Mouse (Mus musculus) kidney, adult 8-10 months (tissue): ENCODE measurements around the gene Spag17.

Experiments
- DNase-seq, 2 experiments: peaks; one replicate each; pipeline ENCODE4 v3.0.0; 2022

Spag17 gene

DNA sequence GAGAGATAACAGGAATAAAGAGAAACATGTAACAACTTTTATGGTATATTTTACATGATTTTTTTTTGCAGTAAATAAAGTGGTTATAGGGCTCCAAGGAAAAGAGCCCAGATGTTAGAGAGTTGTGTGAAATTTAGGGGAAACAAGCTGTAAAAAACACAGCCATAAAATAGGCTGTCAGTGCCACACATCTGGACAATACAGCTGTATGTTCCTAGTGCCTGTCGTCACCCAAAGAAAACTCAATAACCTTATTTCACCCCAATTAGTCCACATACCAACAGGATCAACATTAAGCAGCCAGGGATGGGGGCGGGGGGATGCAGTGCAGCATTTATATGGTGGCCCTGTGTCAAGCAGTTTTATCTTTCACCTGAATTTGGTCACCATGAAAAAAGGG lies 81.1 kb downstream of the Spag17 start:
- DNase-seq = no peak

DNA sequence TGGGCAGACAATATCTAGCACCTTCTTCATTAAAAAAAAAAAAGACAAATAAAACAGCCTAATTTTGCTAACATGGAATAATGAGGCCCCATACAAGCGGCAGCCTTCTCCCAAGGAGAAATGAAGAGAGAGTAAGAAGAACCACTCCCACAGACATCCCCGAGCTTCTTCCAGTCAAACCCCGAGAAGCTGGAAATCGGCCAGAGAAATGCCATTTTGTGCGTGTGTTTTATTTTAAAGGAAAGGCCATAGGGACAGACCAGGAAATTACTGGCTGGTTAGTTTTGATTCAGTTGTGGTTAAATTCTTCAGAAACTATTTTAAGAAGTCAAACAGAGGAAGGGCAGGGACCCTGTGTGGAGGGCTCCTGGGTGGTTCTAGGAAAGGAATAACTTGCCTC lies 85.6 kb downstream of the Spag17 start:
- no peak for DNase-seq

DNA sequence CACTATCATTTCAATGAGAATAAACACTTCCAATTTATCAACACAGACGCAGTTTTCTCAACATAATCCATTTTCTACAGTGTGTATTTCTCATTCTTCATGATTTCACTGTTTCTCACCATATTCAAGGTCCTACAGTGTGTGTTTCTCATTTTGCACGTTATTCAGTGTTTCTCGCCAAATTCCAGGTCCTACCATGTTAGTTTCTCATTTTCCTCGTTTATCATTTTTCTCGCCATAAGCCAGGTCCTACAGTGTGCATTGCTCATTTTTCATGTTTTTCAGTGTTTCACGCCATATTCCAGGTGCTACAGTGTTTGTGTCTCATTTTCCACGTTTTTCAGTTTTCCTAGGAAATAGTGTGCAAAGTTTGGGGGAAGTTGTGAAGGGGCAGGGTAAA lies 95.8 kb downstream of the Spag17 start:
- DNase-seq = no peak

DNA sequence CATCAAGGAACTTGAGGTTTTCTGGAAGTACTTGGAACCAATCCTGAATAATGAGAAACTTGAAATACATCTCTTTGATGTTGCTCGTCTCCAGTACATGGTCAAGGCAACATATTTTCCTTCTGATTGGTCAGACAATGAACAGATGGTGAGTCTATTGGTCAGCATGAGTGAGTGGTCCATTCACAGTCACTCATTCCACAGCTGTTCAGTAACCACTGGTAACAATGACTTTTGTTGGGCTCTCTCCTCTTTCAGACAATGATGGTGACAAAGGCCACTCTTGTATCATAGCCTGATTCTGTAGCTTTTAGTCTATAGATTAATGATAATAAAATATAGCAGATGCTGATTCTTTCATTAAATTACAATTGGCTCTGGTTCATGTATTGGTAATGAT lies 119.5 kb downstream of the Spag17 start:
- no peak for DNase-seq

DNA sequence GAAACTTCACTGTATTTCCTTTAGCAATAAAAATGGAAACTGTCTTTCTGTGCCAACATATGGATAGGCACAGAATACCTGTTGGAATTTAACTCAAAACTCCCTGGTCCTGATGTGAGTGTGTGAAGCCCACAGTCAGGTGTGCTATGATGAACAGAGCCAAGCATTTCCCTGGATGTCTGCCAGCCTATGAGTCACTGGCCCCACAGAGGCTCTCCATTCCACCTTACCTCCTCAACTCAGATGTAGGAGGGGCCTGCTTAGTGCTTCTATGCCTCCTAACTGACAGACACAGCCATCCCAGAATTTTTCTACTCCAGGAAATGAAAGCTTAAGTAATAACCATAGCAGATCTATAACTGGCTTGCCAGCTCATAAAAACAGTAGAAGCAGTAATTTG lies 124.6 kb downstream of the Spag17 start:
- no peak for DNase-seq

DNA sequence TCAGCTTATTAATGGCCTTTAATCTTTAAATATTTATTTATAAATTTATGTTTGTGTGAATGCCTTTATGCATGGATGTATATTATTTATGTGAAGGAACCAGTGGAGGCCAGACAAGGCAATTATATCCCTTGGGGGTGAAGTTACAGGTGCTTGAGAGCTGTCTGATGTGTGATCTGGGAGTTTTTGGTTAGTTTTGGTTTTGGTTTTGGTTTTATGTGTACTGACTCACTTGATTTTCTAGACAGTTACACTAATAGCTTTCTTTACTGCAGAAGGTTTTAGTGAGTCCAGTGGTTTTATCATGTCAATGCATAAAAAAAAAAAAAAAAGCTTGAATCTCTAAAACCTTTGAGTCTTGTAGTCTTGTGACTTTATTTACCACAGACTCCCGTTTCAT lies 128.9 kb downstream of the Spag17 start:
- no peak for DNase-seq

DNA sequence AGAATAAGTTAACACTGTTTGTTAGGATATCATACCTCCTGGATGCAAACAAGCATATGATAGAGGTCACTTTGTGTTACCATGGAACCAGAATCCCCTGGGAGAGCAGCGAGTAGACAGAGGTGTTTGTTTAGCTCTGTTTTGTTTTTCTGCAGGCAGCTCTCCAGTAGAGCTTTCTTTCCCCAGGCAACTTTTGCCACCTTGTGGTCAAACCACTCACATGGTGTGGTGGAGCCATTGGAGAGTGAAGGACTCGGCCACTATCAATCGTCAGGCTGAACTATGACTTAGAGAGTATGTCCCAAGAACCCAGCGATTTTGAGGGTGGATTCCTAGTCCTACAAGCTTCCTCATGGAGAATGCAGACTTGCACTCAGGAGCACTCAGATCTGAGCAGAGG lies 146.1 kb downstream of the Spag17 start:
- DNase-seq = peak in 1 of 2 experiments; percentile 0

DNA sequence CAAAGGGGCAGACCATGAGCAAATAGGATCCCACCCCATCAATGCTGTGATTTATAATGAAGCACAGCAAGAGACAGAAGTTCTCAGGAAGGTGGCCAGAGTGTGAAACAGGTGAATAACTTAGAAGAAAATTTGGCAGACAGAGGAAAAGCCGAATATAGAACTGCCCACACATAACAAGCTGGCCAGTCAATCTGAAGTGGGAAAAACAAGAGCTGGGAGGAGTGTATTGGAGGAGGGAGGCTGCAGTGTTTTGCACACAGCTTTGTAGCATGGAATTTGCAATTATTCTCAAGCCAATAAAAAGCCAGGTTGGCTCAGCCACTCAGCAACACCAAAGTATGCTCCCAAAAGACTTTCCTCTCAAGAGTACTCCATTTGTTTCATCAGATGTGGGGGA lies 147.8 kb downstream of the Spag17 start:
- no peak for DNase-seq

DNA sequence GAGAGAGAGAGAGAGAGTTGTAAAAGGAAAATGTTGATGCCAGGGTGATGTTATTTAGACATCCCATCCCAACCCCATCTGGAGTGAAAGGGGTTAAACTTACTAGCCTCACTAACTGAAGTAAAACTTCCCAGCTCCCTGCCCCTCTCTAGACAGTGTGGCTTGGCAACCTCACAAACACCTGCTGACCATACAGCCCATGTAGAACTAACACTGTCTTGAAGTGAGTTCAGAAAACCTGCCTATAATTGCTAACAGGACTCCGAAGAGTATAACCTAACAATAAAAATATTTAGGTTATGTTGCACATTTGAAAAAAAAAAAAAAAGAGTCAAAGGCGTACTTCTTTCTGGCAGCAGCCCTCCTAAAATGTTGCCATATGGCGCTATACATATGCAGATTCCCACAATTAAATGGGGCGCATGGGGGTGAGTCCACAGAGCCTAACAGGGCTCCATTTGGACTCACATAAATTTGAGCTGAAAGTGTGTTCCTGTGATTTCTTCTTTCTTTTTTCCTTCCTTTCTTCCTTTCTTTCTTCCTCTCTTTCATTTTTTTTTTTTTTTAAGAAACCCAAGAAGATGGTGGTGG lies 149.3 kb downstream of the Spag17 start:
- DNase-seq = no peak

DNA sequence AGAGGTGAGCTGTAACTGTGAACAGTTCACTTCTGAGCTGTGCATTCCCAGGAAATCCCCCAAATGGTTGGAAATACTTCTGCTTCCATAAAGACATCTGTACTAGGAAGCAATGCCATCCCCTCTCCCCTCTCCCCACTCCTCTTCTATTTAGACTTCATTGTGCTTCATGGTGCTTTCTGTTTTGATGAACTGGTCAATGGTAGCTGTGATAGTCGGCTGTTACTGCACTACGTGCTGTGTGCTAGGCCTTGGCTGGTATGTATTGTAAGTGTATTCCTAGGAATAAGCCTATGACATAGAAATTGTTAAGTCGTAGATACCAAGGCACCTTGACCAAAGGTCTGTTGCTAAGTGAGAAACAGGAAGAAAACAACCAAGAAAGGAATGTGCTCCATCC lies 149.9 kb downstream of the Spag17 start:
- no peak for DNase-seq

DNA sequence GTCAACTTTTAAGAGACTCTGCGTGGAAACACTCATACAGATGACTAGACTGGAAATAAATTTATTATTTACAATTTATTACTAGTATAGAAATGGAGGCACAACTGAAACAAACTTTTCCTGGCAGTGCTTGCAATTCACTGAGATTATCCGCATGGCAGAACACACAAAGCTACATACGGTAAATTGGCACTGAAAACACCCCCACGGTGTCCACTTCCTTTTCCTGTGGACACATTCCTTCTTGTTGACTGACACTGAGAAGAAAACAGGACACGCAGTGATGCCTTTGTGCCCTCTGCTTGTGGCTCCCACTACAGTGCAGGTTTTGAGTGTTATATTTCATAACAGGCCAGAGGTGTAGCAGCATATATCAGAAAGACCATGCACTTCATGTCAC lies 151.6 kb downstream of the Spag17 start:
- no peak for DNase-seq

DNA sequence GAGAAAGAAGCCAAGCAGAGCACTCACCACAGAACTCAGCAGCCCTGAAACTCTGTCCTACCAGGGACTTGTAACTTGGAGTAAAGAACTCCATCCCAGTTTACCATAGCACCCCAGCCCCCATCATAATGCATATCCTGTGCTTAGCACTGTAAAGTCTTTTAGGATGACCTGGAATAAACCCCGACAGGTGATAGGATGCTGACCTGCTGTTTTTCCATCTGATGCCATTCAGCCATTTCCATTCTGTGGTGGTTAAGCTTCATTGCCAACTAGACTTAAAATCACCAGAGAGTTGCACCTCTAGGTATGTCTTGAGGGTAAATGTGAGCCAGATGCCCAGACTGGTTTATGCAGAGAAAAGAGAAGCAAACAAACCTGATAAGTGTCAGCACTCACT lies 189.2 kb downstream of the Spag17 start:
- DNase-seq = no peak

DNA sequence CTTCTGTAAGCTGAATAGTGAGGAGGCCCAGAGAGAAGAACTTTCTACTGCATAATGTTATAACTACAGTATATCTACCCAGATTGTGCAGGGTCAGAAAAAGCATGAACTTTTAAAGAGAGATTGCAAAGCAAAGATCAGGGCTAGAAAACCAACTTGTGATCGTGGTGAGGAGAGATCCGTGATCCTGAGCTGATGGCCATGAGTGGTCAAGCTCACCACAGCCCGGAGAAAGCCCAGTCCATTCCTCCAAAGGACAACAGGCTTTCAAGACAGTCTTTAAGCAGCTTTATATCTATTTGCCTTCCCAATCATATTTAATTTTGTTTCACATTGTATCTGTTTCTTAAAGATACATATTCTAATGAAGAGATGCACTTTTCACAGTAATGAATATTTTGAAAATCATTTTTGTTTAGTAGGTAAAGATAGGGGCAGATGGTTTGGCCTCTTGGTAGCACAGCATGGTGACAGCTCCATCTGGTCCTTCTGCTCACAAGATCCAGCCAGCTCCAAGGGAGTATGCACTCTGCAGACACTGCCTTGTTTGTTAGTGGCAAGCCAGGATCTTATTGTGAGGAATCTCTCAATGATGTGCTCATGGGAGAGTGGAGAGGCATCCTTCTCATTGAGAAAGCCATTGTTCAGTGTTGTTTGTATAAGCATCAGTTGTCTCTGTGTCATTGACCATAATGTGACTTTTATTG lies 217.3 kb downstream of the Spag17 start:
- DNase-seq = no peak

DNA sequence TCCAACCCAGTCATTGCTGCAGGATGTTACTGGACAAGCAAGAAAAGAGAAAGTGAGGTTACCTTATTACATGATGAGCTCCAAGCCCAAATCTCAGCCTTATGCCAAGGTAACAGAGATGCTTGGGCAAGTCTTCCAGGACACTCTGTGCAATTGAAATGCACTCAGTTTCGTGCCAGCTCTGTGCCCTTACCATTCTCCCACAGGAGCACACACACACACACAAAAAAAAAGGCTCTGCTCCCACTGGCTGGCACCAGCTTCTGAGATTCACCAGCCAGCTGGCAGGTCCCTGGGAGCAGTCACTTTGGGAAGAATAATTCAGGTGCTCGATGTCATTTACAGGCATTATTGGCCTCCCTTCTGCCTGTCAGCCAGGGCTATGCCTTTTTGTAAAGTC lies 221.5 kb downstream of the Spag17 start:
- no peak for DNase-seq

DNA sequence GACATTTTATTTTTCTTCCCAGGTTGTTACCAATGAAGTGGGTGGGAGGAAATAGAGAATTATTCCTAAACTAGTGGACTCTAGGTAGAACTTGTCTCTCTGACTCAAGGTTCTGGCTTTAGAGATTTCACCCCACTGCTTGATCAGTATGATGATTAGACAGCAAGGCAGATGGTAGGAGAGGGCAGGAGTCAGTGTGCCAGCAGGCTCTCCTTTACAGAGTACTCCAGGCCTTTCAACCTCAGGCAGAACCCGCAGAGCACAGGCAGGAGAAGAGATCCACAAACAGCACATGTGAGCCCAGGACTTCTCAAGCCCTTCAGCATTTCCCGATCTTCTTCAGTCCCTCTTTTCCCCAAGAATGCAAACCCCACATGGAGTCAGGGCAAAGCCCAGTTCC lies 233.5 kb downstream of the Spag17 start:
- DNase-seq = no peak

DNA sequence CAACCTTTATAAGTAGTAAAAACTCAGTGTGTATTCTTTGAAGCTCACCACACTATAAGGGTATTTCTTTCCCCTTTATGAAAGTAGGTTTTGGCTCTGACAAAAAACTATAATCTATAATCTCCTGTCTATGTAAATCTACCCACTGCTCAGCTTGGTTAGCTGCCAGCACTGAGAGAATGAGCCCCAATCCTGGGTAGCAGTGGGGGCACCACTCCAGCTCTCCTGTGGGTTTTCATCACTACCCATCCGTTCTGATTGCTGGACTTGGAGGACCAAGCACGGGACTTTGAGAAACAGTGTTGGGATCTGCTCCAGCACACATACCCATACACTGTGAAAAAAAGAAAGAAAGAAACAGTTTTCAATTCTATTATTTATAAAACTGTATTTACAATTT lies 236.8 kb downstream of the Spag17 start:
- DNase-seq = no peak

DNA sequence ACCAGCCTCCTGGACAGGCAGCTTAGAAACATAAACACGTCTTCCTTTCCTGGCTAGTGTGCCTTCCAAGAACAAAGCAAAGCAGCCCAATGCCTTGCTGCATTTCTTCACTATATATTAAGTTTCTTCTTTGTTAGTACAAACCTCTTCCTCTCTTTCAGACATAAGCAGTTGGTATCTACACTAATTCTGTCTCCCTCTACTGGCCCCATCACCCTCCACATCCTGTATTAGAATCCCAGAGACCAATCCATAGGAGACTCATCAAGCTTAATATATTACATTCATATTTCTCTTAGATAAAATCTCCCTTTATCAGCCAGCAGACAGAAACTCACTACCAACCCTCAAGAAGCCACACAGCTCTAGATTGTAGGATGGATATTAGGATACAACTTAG lies 237.2 kb downstream of the Spag17 start:
- no peak for DNase-seq

DNA sequence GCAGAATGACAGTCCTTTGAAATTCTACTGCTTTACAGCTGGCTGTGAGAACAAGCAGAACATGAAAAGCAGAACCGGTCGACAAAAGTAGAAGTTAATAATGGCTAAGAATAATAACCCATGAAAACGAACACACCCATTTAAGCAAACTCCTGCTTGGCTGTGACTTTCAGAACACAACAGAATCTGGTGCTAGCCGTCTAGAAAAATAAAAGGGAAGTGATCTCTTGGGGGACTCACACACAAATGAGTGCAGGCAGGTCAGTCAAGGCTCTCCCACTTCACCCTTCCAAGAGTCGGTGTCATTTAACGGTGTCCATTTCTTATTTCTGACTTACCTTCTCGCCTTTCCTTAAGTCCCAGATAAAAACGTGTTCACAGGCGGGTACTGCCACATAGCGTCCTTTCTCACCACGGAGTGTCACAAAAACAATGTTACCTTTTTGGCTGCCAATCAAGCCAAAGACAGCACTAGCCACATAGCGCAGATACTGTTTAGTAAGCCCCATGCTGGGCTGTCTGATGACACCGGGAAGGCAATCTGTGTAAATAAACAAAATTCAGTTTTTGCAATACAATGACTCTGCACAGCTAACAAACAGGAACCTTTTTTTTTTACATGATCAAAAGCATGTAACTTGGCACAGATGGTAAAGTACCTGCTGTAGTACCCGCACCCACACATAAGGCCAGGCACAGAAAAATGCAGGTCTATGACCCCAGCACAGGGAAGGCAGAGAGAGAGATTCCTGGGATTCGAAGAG lies 275.7 kb downstream of the Spag17 start:
- DNase-seq = no peak

DNA sequence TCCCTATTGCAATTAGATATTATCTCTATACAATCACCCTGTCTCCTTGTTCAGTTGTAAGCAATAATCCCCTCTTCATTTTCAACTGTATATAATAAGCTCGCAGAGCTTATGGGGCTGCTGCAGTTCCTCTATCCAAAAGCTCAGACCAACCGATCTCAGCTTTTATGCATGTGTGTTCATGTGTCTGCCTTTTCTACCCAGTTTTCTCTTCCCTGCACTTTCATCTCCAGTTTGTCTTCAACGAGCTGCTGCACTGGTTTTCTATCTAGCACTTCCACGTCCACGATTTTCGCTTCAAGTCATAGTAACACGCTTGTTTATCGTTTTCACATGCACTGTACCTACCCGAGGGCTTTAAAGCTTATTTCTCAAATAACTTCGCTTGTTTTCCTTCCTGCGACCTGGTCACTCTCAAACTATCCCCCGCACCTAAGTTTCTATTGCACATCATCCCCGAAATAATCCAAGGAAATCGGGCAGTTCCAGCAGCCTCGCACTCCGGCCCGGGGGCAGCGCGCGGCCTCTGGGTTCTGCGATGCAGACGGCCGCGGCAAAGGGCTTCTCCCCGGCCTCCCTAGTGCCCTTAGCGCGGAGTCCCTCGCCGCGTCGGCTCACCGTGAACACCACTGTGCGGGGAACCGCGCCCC lies 276.6 kb downstream of the Spag17 start:
- DNase-seq = no peak

DNA sequence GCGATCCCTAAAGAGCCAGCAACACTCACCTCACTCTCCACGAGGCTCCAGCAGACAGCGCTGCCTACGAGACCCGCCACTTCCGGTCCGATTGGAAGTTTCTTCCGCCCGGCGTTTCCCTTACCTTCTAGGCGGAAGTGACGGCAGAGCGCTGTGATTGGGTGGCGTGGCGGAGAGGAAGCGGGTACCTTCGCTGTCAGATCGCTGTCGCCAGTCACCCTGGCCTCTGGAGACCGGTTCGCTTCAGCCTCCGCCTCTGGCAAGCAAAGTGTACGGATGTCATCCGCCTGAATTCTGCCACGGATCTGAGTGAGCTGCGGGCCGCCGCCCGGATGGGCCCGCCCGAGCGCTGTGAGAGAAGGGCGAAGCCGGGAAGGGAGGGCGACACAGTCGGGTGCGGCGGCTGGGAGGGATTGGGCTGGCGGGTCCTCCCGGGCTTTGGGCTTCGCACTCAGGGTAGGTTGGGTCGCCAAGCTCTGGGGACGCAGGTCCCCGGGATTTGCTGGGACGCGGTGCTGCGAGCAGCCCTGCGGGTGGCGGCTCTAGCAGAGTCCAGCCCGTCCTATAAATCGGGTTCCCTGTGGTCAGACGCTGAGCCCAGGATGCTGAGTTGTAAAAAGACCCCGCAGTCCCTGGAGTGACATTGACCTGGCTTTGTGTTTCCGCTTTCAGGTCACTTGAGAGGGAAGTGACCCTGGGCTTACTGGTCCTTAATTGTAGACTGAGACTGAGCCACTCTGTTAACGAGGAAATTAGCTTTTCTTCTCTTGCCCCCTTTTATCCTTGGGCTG lies 277.3 kb downstream of the Spag17 start, which contains the start of the genes Gdap2 and Wdr3:
Gene Gdap2, plus strand, starts transcription at position 67 of the 791 bp plus-strand sequence.
Gene Wdr3, minus strand, starts transcription at position 93 of the 791 bp plus-strand sequence.
- peak; percentile 93 to 94 for DNase-seq

DNA sequence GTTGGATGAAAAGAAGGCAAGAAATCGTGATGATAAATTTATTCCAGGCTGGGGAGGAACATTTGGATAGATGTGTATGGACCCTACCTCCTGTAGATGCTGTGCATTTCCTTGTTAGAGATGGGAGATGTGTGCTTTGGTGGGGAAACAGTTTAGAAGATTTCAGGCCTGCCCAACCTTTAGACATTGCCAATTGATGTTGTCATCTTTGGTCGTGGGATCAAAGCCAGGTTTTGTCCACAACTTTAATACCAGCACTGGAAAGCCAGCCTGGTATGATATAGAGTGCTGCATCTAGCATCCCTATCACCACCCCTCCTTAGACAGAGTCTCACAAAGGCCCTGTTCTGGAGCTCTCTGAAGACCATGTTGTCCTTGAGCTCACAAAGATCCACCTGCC lies 278.4 kb downstream of the Spag17 start:
- no peak for DNase-seq

DNA sequence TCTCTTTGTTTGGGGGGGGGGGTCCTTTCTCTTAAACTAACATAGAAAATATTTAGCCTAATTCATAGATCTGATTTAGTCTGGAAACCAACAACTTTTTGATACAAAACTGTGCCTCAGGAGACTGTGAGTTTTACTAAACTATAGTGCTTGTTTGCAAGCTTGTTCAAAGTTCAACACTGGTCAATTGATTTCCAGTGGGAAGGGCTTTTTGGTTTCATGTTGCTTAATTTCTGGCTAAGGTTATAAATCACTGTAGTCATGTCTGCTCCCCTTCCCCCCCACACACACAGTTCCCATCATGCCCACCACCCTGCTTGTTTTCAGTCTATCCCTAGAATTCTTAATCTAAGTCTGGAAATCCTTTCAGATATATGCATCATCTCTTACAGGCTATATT lies 279.8 kb downstream of the Spag17 start:
- DNase-seq = no peak

DNA sequence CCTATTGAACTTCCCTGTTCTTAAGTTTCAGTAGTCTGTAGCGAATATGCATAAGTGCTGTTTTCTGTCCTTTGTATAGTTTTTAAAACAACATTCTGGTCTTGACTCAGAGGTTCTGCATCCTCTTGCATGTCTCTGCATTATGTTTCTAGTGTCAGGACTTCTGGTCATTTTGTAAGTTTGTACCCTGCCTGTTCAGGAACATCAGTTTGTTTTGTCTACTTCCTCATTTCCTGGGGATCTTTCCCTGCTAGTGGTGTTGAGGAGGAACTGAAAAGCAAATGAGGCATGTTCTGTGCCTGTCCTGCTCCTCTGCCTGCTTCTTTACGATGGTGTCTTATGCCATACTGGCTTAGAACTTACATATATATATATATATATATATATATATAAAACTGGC lies 290.8 kb downstream of the Spag17 start:
- DNase-seq = no peak
